Mouse (Mus musculus): ENCODE results near the gene Sik3.
"Not testable (repeated sequence)": the region's sequence is repeated elsewhere in the genome, so short reads cannot be mapped to it uniquely, and the experiment has no call there.

The Sik3 gene

DNA sequence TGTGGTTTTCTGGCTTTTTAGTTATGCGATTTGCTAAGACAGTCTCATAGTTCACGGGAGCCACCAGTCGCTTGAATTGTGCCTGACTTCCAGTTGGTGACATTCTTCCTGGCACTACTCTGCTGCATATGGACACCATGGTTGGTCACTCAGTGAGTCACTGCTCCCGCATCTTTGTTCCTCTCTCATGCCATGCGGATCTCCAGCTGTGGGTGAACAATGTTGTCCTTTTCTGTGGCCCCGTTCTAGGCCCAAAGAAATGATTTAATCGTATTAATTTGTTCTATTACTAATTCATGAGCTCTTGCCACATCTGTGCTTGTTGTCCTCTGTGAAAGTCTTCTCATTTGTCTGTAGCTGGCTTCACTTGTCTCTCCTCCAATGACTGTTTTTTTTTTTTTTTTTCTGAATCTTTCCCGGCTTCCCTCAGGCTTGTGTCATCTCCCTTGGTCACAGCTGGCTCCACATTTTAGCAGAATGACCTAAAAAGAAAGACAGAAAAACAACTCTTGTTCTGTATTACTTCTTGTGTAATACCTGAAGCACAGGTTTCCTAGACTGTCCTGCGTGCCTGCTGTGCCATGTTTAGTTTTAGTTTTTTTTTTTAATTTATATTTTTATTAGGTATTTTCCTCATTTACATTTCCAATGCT, 40.5 kb downstream of the Sik3 start:
- DNase-seq (ENCODE audit: low read depth, low spot score) = no peak

DNA sequence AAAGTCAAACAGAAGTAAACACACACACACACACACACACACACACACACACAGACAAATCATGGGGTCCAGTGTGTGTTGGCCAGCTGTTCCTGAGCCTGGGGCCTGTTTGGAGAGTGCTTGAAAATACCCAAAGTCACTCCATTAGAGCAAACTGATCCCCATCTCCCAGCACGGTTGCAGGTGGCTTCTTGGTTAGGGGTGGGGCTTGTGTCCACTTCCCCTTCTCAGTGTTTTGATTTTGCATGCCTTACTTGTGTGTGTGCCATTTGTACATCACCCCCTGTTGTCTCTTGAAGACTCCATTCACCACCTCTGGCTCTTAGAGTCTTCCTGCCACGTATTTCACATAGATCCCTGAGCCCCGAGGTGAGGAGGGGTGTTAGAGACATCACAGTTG, 45.4 kb downstream of the Sik3 start:
- DNase-seq (ENCODE audit: low read depth, low spot score) = no peak

DNA sequence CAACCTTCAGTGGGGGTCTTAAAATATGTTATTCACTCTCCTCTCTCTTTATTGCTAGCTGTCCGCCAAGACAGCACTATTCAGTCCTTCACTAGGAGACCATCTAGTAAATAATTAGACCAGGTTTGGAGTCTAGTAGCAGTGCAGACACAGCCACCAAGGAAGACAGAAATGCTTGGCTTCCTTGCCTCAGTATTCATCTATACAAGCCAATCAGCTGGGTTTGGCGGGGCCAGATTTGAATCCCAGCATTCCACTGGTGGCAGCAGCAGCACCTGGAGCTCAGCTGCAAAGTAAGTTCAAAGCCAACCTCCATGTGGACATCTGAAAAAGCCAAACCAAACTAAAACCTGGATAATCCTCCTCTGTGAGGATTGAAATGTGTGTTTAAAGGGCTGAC, 47.6 kb downstream of the Sik3 start:
- DNase-seq (ENCODE audit: low read depth, low spot score) = no peak

DNA sequence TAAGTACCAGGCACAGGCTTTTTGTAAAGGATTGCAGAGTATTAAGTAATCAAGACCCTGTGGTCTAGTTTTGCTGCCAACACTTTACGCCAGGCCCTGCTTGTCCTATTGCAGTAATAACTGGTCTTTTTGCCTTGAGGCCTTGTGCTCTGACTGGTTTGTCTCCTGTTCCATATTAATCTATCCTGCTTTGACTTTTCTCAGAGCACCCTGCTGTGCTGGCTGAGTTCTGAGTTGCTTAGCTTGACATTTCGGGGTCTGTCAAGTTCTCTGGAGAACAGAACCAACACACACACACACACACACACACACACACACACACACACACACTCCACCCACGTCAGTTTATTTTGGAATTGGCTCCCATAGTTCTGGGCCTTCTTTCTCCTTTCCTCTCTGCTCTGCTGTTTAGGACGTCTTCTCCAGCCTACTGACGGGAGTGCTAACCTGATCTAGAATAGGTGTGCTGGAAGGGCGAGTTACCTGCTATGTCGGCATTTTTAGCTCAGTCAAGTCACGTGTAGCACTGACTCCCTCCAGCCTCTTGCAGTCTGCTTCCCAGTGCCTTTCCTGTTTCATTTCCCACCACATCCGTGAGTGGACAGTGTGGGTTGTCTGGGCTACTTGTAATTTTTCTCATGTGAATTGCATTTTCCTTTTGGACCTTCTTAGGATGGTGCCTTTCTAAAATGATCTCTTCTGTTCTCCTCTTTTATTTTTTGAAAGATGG, 49.2 kb downstream of the Sik3 start:
- DNase-seq (ENCODE audit: low read depth, low spot score) = no peak

DNA sequence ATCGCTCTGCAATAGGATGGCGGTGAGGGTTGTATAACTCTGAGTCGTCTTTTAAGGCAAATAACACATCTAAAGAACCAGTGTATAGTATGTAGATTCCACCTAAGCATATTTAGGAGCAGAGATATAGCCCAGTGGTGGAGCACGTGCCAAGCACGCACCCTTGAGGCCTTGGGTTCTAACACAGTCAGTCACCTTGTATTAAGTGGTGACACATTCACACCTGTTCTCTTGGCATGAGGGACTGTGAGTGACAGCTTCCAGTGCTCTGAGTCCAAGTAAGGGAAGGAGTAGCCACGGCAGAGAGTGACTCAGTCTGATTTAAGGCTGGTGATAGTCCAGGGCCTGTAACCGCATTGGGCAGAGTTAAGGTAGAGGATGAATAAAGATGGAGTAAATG, 51.7 kb downstream of the Sik3 start:
- no peak for DNase-seq (ENCODE audit: low read depth, low spot score)

DNA sequence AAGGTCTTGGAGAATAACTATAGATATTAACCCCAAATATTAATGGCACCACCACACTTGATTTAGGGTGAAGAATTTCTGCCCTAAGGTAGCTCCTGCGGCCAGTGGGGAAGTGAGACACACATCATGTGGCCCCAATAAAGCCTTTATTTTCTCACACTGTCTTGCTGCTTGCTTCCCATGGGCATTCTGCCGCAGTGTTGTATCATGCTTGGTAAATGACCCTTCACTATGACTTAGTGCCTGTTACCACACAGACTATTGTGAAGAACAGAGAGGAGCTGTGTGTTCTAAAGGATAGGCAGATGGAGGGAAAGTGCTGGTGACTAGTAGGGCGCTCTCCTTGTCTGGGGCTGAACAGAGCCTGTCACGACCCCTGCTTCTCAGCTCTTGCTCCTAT, 54.1 kb downstream of the Sik3 start:
- DNase-seq (ENCODE audit: low read depth, low spot score) = no peak

DNA sequence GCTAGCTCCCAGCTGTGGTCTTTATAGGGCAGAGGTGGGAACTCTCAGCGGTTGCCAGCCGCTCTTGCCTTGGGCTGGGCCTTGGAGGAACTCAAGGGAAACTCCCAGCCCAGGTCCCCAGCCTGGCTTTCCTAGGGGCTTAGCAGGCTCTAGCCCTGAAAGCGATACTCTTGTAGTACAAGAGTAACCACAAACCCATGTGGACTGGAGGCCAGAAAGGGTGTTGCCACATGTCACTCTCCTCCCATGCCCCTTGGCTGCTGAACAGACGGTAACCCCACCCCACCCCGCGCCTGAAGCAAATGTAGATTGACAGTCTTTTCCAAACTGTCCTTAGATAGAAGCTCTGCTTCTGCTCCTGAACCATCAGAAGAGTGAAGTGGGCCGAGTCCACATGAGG, 55.1 kb downstream of the Sik3 start:
- no peak for DNase-seq (ENCODE audit: low read depth, low spot score)

DNA sequence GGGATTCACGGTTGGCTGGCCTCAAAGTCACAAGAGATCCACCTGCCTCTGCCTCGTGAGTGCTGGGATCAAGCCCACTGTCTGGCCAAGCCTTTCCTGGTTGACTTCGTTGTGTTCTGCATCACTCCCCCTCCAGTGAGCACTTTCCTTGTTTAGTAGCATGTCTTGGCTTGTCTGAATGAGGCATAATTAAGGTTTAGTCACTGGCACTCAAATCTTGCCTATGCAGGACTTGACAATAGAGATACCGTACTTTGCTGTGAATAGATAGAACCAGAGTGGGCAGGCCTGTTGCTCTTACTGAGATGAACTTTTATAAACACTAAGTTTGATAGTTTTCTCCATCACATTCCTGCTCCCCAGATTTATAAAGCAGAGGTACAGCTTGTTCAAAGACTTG, 56.4 kb downstream of the Sik3 start:
- DNase-seq (ENCODE audit: low read depth, low spot score) = no peak

DNA sequence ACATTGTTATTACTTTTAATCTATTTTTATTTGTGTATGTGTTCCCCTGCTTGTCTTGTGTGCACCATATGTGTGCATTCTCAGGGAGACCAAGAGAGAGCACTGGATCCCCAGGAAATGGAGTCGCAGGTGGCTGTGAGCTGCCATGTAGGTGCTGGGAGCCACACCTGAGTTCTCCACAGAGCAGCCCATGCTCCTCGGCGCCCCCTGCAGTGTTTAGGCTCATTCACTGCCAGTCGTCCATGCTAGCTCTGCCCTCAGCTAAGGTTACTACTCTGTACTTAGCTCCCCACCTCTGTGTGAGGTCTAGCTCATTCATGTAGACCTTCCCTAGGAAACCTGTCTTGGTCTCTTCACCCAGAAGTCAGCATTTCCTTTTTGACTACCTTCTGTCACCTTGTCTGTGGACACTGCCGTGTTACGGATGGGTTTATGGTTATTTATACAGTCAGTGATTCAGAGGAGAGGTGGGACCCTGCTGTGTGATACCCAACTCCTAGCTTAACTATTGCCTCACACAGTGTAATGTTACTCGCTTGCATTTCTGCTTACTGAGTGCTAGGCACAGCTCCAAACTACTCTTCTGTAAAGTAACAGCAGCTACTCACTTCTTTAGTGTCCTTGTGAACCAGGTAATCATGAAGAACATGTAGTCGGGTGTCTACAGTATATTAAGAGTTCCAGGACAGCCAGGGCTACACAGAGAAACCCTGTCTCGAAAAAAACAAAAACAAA, 59.6 kb downstream of the Sik3 start:
- peak; percentile 38 for DNase-seq (ENCODE audit: low read depth, low spot score)

DNA sequence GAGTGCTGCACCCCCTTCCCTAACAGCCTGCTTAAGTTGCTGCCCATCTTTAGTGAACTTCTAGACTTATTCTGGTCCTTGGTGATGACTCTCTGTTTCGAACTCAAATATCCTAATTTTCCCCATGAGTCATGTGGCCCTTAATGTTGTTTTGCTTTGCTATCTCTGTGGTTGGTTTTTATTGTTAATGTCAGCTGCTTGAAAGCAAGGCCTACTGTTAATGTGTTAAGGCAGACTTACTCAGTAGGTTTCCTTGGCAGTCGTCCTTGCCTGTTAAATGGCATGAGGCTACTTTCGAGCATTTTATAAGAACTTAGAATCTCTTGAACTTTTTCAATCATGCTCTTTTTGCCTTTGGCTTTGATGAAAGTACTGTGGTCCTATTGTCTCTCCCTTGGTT, 60.8 kb downstream of the Sik3 start:
- no peak for DNase-seq (ENCODE audit: low read depth, low spot score)

DNA sequence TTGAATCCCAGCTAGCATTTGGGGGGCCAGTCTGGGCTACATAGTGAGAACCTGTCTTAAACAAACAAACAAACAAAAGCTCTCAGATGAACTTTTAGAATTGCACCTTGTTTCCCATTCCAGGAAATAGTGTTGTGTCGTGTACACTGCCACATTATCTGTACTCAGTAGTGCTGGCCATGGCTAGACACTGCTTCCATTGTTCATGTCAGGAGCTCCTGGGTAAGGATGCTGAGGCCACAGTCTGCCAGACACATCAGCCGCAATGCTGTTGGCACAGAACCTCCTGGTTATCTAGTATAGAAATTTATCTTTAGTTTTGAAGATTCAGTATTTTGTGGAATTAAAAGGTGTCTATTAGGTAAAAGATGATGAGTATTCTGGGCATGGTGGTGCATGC, 63.0 kb downstream of the Sik3 start:
- no peak for DNase-seq (ENCODE audit: low read depth, low spot score)

DNA sequence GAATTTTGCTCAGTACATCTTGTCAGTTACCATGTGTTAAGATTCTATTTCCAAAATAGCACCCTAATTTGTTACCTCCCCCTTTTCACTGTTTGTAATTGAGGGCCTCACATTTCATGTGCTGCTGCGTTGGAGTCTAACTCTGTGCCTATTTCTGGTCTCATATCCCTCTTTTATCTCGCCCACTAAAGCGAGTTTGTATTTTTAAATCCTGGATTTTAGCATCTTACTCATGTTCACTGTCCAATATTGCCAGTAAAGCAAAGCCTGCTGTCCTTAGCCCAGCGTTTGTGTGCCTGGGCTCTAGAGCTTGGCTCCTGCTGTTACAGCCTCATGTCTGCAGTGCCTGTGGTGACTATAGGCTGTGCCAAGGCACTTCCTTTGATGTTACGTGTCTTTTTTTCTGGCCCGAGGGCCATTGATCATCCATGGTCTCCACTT, 69.8 kb downstream of the Sik3 start:
- DNase-seq (ENCODE audit: low read depth, low spot score) = no peak

DNA sequence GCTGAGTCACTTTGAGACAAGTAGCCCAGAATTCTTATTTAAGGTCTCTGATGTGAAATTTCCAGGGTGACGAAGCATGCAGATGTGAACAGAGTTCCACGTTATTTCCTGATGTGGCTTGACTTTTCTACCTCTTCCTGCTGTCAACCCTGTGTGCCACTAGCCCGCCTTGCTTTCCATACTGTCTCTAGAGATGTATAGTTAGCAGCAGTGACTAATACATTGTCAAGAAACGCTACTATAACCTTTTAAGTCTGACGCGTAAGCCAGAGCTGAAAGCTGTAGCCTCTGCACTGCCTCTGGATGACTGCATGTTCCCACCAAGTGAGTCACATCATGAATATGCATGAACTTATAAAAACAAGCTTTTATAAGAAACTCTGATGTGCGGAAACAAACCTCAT, 70.9 kb downstream of the Sik3 start:
- DNase-seq (ENCODE audit: low read depth, low spot score) = no peak

DNA sequence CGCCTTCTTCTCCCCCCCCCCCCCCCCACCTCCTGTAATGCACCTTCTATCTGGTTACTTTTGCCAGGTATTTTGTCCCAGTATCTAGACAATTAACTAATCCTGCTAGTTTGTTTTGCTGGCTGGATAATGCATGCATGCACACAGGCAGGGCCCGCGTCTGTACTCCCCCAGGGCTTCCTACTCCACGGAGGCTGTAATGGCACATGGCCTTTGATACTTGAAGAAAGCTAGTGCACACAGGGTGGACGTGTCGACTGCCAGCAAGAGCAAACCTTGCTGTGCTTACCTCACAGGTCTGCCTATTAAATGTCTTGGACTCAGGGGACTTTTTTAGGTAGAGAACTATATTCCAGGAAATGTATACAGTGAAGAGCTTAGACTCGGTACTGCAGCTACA, 73.3 kb downstream of the Sik3 start:
- DNase-seq (ENCODE audit: low read depth, low spot score) = no peak

DNA sequence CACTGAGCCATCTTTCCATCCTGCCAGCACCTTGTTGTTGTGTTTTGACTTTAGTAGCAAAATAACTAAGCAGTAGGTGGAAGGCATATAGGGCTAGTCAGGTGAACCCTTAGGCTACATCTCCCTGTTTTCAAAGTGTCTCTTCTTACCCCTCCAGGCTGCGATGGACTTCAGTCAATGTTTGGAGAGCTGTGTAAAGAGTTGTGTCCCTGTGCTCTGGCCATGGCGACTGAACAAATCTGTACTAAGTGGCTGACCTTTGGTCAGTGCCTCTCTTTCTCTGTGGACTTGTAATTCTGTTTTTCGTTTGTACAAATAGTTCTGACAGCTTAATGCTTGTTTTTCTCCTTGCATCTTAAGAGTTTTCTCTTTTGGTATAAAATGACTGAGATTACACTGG, 74.2 kb downstream of the Sik3 start:
- no peak for DNase-seq (ENCODE audit: low read depth, low spot score)

DNA sequence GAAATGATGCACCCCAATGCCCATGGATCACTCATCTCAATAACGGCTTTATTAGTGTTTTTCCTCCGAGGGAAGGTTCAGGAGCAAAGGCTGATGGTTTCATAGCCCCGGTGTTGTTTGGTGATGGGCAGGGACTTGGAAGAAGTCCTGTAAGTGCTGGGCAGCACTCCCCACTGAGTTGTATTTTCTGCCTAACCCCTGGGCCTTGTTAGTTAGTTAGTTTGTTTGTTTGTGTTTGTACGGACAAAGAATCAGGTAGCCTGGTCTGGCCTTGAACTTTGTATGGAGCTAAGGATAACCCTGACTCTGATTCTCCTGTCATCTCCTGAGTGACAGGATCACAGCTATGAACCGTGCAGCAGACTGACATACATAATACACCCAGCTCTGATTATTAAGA, 74.8 kb downstream of the Sik3 start:
- DNase-seq (ENCODE audit: low read depth, low spot score) = no peak

DNA sequence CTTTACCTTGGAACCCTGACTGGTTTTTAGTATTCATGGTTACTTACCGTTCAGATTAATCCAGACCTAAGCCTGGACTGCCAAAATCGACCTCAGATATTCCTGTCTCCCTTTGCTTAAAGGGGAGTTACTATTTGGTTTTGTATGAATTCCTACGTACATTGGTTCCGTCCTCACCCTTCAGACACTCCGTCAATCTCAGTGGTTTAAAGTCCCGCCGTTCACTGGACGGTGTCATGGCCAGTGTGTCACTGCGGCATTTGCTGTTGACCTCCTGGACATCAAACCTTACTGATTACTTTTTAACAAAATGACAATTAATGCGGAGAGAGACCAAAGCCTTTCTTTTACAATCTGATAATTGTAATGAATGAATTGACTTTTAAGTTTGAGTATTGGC, 76.1 kb downstream of the Sik3 start:
- DNase-seq (ENCODE audit: low read depth, low spot score) = no peak

DNA sequence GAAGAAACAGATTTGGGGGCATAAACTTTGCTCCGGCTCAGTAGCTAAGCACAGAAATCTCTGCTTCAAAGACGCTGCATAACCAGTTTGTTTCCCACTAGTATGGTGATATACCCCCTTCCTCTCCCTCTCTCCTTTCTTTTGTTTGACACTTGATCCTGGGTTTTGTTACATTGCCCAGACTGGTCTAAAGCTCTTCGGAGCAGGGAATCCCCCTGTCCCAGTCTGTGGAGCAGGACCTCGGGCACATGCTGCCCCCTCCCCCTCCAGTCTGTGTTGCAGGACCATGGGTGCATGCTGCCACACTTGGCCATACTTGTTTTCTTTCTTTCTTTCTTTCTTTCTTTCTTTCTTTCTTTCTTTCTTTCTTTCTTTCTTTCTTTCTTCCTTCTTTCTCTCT, 77.4 kb downstream of the Sik3 start:
- DNase-seq (ENCODE audit: low read depth, low spot score) = no peak

DNA sequence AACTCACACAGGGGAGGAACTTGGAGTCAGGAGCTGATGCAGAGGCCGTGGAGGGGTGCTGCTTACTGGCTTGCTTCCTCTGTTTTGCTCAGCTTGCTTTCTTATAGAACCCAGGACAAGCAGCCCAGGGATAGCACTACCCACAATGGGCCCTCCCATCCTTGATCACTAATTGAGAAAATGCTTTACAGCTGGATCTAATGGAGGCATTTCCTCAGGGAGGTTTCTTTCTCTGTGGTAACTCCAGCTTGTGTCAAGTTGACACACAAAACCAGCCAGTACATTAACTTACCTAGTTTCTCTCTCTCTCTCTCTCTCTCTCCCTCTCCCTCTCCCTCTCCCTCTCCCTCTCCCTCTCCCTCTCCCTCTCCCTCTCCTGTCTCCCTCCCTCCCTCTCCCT, 78.5 kb downstream of the Sik3 start:
- DNase-seq (ENCODE audit: low read depth, low spot score) = not testable (repeated sequence)

DNA sequence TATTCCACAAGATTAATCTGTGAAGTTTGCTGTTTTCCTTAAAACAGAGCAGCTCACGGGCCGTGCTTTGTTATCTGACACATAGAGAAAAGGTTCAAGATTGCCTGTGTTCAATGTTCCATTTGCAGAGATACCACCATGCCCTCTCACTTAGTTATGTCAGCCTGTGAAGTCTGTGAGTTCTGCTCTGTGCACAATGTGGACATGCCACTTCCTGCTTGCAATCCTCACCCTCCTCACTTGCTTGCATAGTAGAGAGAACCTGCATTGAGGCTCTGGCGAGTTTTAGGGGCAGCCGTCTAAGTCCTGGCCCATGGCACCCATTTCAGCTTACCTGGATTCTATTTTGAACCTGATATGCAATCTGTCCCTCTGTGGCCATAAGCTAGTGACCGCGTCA, 80.0 kb downstream of the Sik3 start:
- no peak for DNase-seq (ENCODE audit: low read depth, low spot score)

DNA sequence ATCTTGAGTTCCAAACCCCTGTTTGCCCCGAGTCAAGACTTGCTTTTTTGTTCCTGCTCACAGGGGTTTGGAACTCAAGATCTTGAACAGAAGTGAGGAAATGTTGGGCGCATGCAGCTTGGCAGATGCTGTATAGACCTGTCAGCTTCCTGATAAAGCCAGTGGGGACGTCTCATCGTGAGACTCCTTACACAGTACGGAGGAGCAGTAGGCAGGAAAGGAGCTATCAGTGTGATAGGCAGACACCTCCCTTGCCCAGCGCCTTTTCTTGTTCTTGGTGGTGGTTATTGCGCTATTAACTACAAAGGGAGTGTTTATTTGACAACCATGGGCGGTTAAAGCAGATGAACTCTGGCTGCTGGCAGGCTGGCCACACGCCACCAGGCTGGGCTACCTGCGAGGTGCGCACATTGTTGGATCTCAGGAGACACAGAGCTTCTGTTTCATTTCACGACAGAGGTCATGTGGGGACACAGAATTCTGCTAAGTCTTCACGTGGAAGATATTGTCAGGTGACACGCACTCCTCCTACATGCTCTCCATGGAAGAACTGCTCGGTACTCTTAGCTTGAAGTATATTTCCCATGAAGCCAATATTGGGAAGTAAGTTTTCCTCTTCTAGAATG, 85.9 kb downstream of the Sik3 start:
- no peak for DNase-seq (ENCODE audit: low read depth, low spot score)

DNA sequence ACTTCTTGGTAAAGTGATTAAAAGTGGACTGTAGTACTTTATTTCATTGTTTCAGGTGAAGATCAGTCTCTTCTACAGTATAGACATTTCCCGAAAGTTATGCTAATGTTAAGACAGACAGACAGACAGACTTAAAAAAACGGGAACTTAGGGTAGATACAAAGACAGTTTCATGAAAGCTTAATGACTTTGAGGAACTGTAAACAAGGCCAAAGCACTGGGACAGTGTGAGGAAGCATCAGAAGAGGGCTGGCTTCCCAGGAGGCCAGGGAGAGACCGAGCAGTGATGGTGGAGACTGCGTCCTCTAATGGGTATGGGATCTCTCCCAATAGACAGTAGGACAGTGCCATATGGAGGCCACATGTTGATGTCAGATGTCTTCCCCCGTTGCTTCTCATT, 86.5 kb downstream of the Sik3 start:
- DNase-seq (ENCODE audit: low read depth, low spot score) = no peak

DNA sequence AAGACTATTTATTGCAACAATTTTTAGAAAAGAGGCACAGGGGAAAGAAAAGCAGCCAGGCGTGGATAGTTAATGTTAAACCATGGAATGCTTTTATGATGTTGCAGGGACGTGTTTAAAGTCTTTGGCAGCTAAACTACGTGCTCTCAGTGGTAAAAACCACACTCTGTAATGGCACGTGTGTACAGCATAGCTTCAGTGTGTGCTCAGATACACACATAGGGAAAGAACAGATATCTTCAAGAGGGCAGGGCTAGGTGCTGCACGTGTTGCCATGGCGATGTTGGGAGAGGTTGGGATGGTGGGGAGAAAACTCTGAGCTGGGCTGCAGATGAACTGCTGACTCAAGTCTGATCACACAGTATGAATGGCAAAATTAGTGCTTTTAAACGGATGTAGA, 90.5 kb downstream of the Sik3 start:
- no peak for DNase-seq (ENCODE audit: low read depth, low spot score)

Measured in R1 (cell line).